Mouse (Mus musculus): ENCODE data around the gene Vmn2r13.
"Not testable (repeated sequence)": the region's sequence is repeated elsewhere in the genome, so short reads cannot be mapped to it uniquely, and the experiment has no call there.

GRCm38 (mm10) chr5:109159576-109159975 is 32.4 kb downstream of the Vmn2r13 start:
- TF ChIP-seq POLR2A (IDR thresholded peaks at IDR 0.05; ENCODE audit: extremely low read depth, insufficient read depth, low read length); CTCF (IDR thresholded peaks at IDR 0.05; ENCODE audit: low read depth, low read length): not testable (repeated sequence)
